8 mouse cellular contexts compared by ENCODE assay signal in genomic region chr4:140700269-140701018, GRCm38 (mm10). TPM values are rescaled to one million over a fixed set of nuclear protein-coding genes. Genes with fewer than 3 reads are reported as not detected.
A peak's percentile ranks its signal among the peaks of the same experiment; 100 is the strongest.
DNase-seq lines count a peak whose midpoint lies in the region; ATAC-seq and TF ChIP-seq lines count a peak whose summit lies in the region.

Gene Rcc2 (plus strand): TSS chr4:140700541.

- peak within 1 kb of the TSS; percentile 75 for H3K4me3 ChIP-seq in liver, adult 2 months (ENCODE audit: insufficient read depth, low read depth, low read length)
- peak within 1 kb of the TSS; percentile 89 for H3K4me3 ChIP-seq in forebrain, embryonic 10.5 days
- H3K4me3 ChIP-seq in hindbrain, embryonic 16.5 days (ENCODE audit: low read length) = peak within 1 kb of the TSS; percentile 94
- H3K4me3 ChIP-seq in macrophage (ENCODE audit: inconsistent target) = peak within 1 kb of the TSS; percentile 64

- TF ChIP-seq POLR2A in liver, adult 2 months (IDR thresholded peaks at IDR 0.05; ENCODE audit: extremely low read depth, insufficient read depth, low read length) = no peak

- H3K9ac ChIP-seq in liver, adult 2 months (ENCODE audit: low read depth, low read length) = peak within 1 kb of the TSS; percentile 87
- peak within 1 kb of the TSS; percentile 93 for H3K9ac ChIP-seq in hindbrain, embryonic 16.5 days (ENCODE audit: low read depth, low read length)

- H3K9me3 ChIP-seq in forebrain, embryonic 10.5 days = no peaks in the 10 kb centered on the region
- H3K9me3 ChIP-seq in hindbrain, embryonic 16.5 days (ENCODE audit: control insufficient read depth, low read length) = no peaks in the 10 kb centered on the region

- H3K79me2 ChIP-seq in liver, adult 2 months (ENCODE audit: control insufficient read depth, insufficient read depth, low read length) = peaks cover 21% of the 10 kb centered on the region
- peaks cover 27% of the 10 kb centered on the region for H3K79me2 ChIP-seq in macrophage (ENCODE audit: inconsistent target)

- no peaks in the 10 kb centered on the region for H3K27me3 ChIP-seq in liver, adult 2 months (ENCODE audit: control insufficient read depth, insufficient read depth, low read length)
- H3K27me3 ChIP-seq in forebrain, embryonic 10.5 days (ENCODE audit: poor library complexity, severe bottlenecking) = peaks cover 33% of the 10 kb centered on the region
- H3K27me3 ChIP-seq in hindbrain, embryonic 16.5 days (replicated peaks; ENCODE audit: control insufficient read depth, insufficient read depth, low read length) = peaks cover 11% of the 10 kb centered on the region

- H3K36me3 ChIP-seq in liver, adult 2 months (ENCODE audit: control insufficient read depth, insufficient read depth, low read length) = no peaks in the 10 kb centered on the region
- peaks cover 20% of the 10 kb centered on the region for H3K36me3 ChIP-seq in forebrain, embryonic 10.5 days (replicated peaks)
- no peaks in the 10 kb centered on the region for H3K36me3 ChIP-seq in hindbrain, embryonic 16.5 days (ENCODE audit: control insufficient read depth, insufficient read depth, low read length)
- no peaks in the 10 kb centered on the region for H3K36me3 ChIP-seq in macrophage (ENCODE audit: inconsistent target)

- WGBS in liver, adult 2 months = 12% methylated on average over 20 of the region's 20 CpGs
- 5% methylated on average over 20 of the region's 20 CpGs for WGBS in forebrain, embryonic 10.5 days
- 8% methylated on average over 20 of the region's 20 CpGs for WGBS in hindbrain, embryonic 16.5 days
- WGBS in macrophage (ENCODE audit: missing documents) = 2% methylated on average over 20 of the region's 20 CpGs

- no peak for TF ChIP-seq CTCF in liver, adult 2 months (IDR thresholded peaks at IDR 0.05; ENCODE audit: low read depth, low read length)

- peaks cover 12% of the 10 kb centered on the region for H3K4me1 ChIP-seq in liver, adult 2 months (ENCODE audit: control insufficient read depth, insufficient read depth, low read length)
- H3K4me1 ChIP-seq in forebrain, embryonic 10.5 days = peaks cover 48% of the 10 kb centered on the region
- H3K4me1 ChIP-seq in hindbrain, embryonic 16.5 days (ENCODE audit: control insufficient read depth, insufficient read depth, low read depth, low read length) = peaks cover 32% of the 10 kb centered on the region

- peak within 1 kb of the TSS; percentile 75 for H3K4me2 ChIP-seq in hindbrain, embryonic 16.5 days (ENCODE audit: low read length)

- no peak for ATAC-seq in hindbrain, embryonic 16.5 days

- peak within 1 kb of the TSS; percentile 88 for H3K27ac ChIP-seq in liver, adult 2 months (replicated peaks; ENCODE audit: insufficient read depth, low read depth, low read length)
- H3K27ac ChIP-seq in forebrain, embryonic 10.5 days = peak within 1 kb of the TSS; percentile 100
- H3K27ac ChIP-seq in hindbrain, embryonic 16.5 days (ENCODE audit: low read depth, low read length) = peak within 1 kb of the TSS; percentile 89
- H3K27ac ChIP-seq in macrophage = peak within 1 kb of the TSS; percentile 86

- DNase-seq in liver, adult 2 months (ENCODE audit: extremely low read depth, low read depth, low spot score) = no peak
- DNase-seq in liver = no peak
- DNase-seq in adipocyte (ENCODE audit: low spot score) = peak; percentile 29
- DNase-seq in forebrain, embryonic 10.5 days (ENCODE audit: extremely low spot score, low spot score) = no peak
- DNase-seq in thymus, postnatal 4 days = peak; percentile 40
- no peak for DNase-seq in kidney, postnatal 25 days

RNA-seq across cellular contexts. Expression of gene Rcc2, which starts in this region (rescaled TPM):
- 5.3 and 7.2 TPM in 2 replicates for total RNA-seq in liver, adult 2 months (2014; rRNA removed)
- polyA plus RNA-seq in liver, adult 2 months (2012; rRNA removed) = 14.3 and 16.3 TPM in 2 replicates
- 40.8 and 44.7 TPM in 2 replicates for polyA plus RNA-seq in forebrain, embryonic 10.5 days (2016; fragmentation: Nextera tagmentation; extraction: Ambion mirVana)
- 7.7 and 9.5 TPM in 2 replicates for polyA plus RNA-seq in hindbrain, embryonic 16.5 days (2015; fragmentation: Nextera tagmentation; extraction: Ambion mirVana)
- 10 to 100 TPM in 25 of 26 experiments, 1 to 10 TPM in 1; 9.0 to 90.2 (median 42.2) TPM for total RNA-seq in macrophage (2018; cell fraction: chromatin; rRNA removed)
- 10 to 100 TPM; 37.0 to 99.7 (median 56.5) TPM for total RNA-seq in macrophage (2018; cell fraction: cytosol; rRNA removed)
- 100 to 1,000 TPM in 1 of 26 experiments, 10 to 100 TPM in 25; 18.0 to 116 (median 59.2) TPM for total RNA-seq in macrophage (2018; cell fraction: nucleus; rRNA removed)
- 30.1 to 67.9 TPM (median 53.6 TPM) in 3 replicates for polyA plus RNA-seq in macrophage (2018)

Comparison
In these comparisons a context has a peak if more than half of its experiments do, and no peak if none do; other contexts are left out.
1. DNase-seq: peak in adipocyte (single experiment) and thymus, postnatal 4 days (single experiment); none in liver, adult 2 months (single experiment), liver (single experiment), forebrain, embryonic 10.5 days (single experiment) and kidney, postnatal 25 days (0 of 2).
2. Peak in every context shown above with its lines, with median percentiles within 50 percentile points of each other: H3K27ac ChIP-seq and H3K4me3 ChIP-seq.